Mouse (Mus musculus) heart, postnatal 0 days (tissue): Measurements from ENCODE around the gene Il27.

Source experiments
- CTCF ChIP-seq: IDR thresholded peaks from 2 replicates; pipeline ENCODE4 v1.5.1; 2016; ENCODE audit warnings: antibody characterized with exemption, control low read depth, low read depth
- EP300 ChIP-seq: IDR thresholded peaks from 2 replicates; pipeline ENCODE4 v1.6.1; 2016; ENCODE audit warnings: antibody characterized with exemption, low read depth

GRCm38 (mm10) chr7:126621452-126622359 is 27.0 kb upstream of the Il27 start:
- TF ChIP-seq CTCF: no peak
- TF ChIP-seq EP300: no peak
